Mouse (Mus musculus) forebrain, embryonic 13.5 days (tissue): ENCODE results near the gene Phtf1. TPM values are rescaled to one million over a fixed set of nuclear protein-coding genes. Genes with fewer than 3 reads are reported as not detected.

Experiments
- ATAC-seq: fragments of 200-750 bp; cut with Nextera tagmentation; 2 replicates; pipeline ENCODE4 v1.8.0; 2017
- H3K27ac ChIP-seq: fragments of 300-500 bp; sonication (generic); 2 replicates; pipeline ENCODE4 v1.5.1; 2015; ENCODE audit warnings: inconsistent platforms, mild to moderate bottlenecking, moderate library complexity
- H3K27me3 ChIP-seq: fragments of 300-500 bp; sonication (generic); 2 replicates; pipeline ENCODE4 v1.6.1; 2015; ENCODE audit warnings: mild to moderate bottlenecking, inconsistent platforms
- H3K36me3 ChIP-seq: fragments of 300-500 bp; sonication (generic); 2 replicates; pipeline ENCODE4 v1.6.1; 2015; ENCODE audit warnings: mild to moderate bottlenecking, inconsistent platforms; ENCODE audit not compliant: poor library complexity, severe bottlenecking
- H3K4me1 ChIP-seq: fragments of 300-500 bp; sonication (generic); 2 replicates; pipeline ENCODE4 v1.6.1; 2015; ENCODE audit warnings: inconsistent platforms
- H3K4me2 ChIP-seq: fragments of 300-500 bp; sonication (generic); 2 replicates; pipeline ENCODE4 v1.6.1; 2015; ENCODE audit warnings: inconsistent platforms, mild to moderate bottlenecking, moderate library complexity
- H3K4me3 ChIP-seq: fragments of 300-500 bp; sonication (generic); 2 replicates; pipeline ENCODE4 v1.5.1; 2015; ENCODE audit warnings: mild to moderate bottlenecking, inconsistent platforms
- H3K9ac ChIP-seq: fragments of 300-500 bp; sonication (generic); 2 replicates; pipeline ENCODE4 v1.6.1; 2015; ENCODE audit warnings: mild to moderate bottlenecking, inconsistent platforms
- H3K9me3 ChIP-seq: fragments of 300-500 bp; sonication (generic); replicated peaks from 2 replicates; pipeline ENCODE4 v1.6.1; 2016; ENCODE audit warnings: inconsistent platforms
- WGBS: fragments of 180-500 bp; shearing (Covaris S2); methylation state at CpG from one replicate; pipeline ENCODE4 v1.1.7; 2015; 5-methylcytosine and 5-hydroxymethylcytosine counted together
- polyA plus RNA-seq: library from polyadenylated mRNA; unstranded; fragments of >200 nt; fragmentation: Nextera tagmentation; extraction: Ambion mirVana; gene quantifications from 2 replicates; pipeline ENCODE4 v1.2.1, GENCODE M21; 2015

The Phtf1 gene
- polyA plus RNA-seq, 1 experiment from 2014 or later, result 31.7 TPM

GRCm38 (mm10) chr3:104032086-104032485 is 64.2 kb downstream of the Phtf1 start:
- H3K36me3 ChIP-seq, result 0 out of 2 replicates have a peak, but pooled peaks cover 3% of the 10 kb centered on the region
- ATAC-seq, result no peak
- H3K9ac ChIP-seq, result no peak overlapping the region
- no peak overlapping the region for H3K27ac ChIP-seq
- H3K27me3 ChIP-seq, result no peaks in the 10 kb centered on the region
- 97% methylated on average over 1 of the region's 1 CpGs for WGBS
- H3K9me3 ChIP-seq, result no peaks in the 10 kb centered on the region
- H3K4me2 ChIP-seq, result no peak overlapping the region
- H3K4me1 ChIP-seq, result no peaks in the 10 kb centered on the region
- no peak overlapping the region for H3K4me3 ChIP-seq

DNA sequence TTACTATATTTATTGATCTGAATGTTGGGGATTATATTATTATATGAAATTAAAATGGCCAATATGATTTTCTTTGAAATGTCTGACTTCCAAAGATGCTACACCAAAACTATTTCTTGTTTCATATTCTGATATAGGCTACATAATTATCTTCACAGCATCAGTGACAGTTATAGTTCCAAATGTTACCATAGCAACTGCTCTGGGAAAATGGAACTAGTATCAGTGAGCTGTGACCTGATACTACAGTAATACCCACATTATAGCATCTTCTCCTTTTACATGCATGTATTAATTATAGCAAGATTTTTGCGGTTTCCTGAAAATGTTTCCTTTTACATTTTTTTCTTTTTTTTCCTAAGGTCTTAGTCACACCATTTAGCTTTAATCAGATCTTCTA is 64.8 kb downstream of the Phtf1 start:
- no peak overlapping the region for H3K27ac ChIP-seq
- H3K27me3 ChIP-seq, result no peaks in the 10 kb centered on the region
- 89% methylated on average over 1 of the region's 1 CpGs for WGBS
- no peak for ATAC-seq
- H3K36me3 ChIP-seq, result peaks cover 3% of the 10 kb centered on the region; the same call in 1 of the 2 replicates
- H3K9me3 ChIP-seq, result no peaks in the 10 kb centered on the region
- H3K4me1 ChIP-seq, result no peaks in the 10 kb centered on the region
- H3K9ac ChIP-seq, result no peak overlapping the region
- no peak overlapping the region for H3K4me2 ChIP-seq
- no peak overlapping the region for H3K4me3 ChIP-seq

- H3K4me1 ChIP-seq, result peaks cover 16% of the 10 kb centered on the region
- H3K27me3 ChIP-seq, result no peaks in the 10 kb centered on the region
- H3K27ac ChIP-seq, result peak overlapping the region; percentile 83
- peak overlapping the region; percentile 37 for H3K4me2 ChIP-seq
- no peak overlapping the region for H3K4me3 ChIP-seq
- no peak overlapping the region for H3K9ac ChIP-seq
- no peaks in the 10 kb centered on the region for H3K36me3 ChIP-seq
- H3K9me3 ChIP-seq, result no peaks in the 10 kb centered on the region
- WGBS, result 7% methylated on average over 6 of the region's 6 CpGs
- peak; percentile 98 for ATAC-seq
These were observed 91.2 kb downstream of the Phtf1 start for GRCm38 (mm10) chr3:104059001-104059622.

- Histone ChIP-seq H3K36me3 (no peaks in the 10 kb centered on the region), H3K9me3 (no peaks in the 10 kb centered on the region), H3K4me3 (no peak overlapping the region), H3K9ac (no peak overlapping the region), H3K27ac (no peak overlapping the region), H3K4me1 (no peaks in the 10 kb centered on the region), H3K27me3 (no peaks in the 10 kb centered on the region), H3K4me2 (no peak overlapping the region)
- no peak for ATAC-seq
These were observed 101.5 kb downstream of the Phtf1 start for GRCm38 (mm10) chr3:104069395-104069794.

Other genes with a start within 250 kb of the Phtf1 start
- gene Olfml3, start 230.1 kb upstream of the Phtf1 start, polyA plus RNA-seq, result 2.9 and 3.0 TPM in 2 replicates
- not detected in 2 replicates for gene Gm10964, start 228.7 kb upstream of the Phtf1 start, polyA plus RNA-seq
- 13.0 and 14.5 TPM in 2 replicates for gene Hipk1, start 176.5 kb upstream of the Phtf1 start, polyA plus RNA-seq
- 31.0 and 32.7 TPM in 2 replicates for gene Dclre1b, start 158.7 kb upstream of the Phtf1 start, polyA plus RNA-seq
- gene Ap4b1, start 158.6 kb upstream of the Phtf1 start, polyA plus RNA-seq, result 23.2 and 25.0 TPM in 2 replicates
- not detected in 2 replicates for gene Gm43064, start 158.5 kb upstream of the Phtf1 start, polyA plus RNA-seq
- 0.44 TPM in 1 of 2 replicates, not detected in the other for gene Bcl2l15, start 135.5 kb upstream of the Phtf1 start, polyA plus RNA-seq
- gene Ptpn22, start 108.3 kb upstream of the Phtf1 start, polyA plus RNA-seq, result 0.14 and 0.37 TPM in 2 replicates
- gene Rsbn1, start 54.0 kb upstream of the Phtf1 start, polyA plus RNA-seq, result 18.9 and 20.5 TPM in 2 replicates